Mouse (Mus musculus) liver, postnatal 0 days (tissue): Measurements from ENCODE around the gene Gtf2h1. TPM values are rescaled to one million over a fixed set of nuclear protein-coding genes. Genes with fewer than 3 reads are reported as not detected.
A peak's percentile ranks its signal among the peaks of the same experiment; 100 is the strongest.

Source experiments
- ATAC-seq: fragments of 200-750 bp; cut with Nextera tagmentation; 2 replicates; pipeline ENCODE4 v1.8.0; 2017; ENCODE audit warnings: mild to moderate bottlenecking, moderate library complexity
- DNase-seq: peaks from one replicate; pipeline ENCODE4 v3.0.0-alpha.2; 2016
- H3K27ac ChIP-seq: fragments of 300-500 bp; sonication (generic); 2 replicates; pipeline ENCODE4 v1.5.1; 2014; ENCODE audit warnings: antibody characterized with exemption, moderate library complexity, mild to moderate bottlenecking, low read depth
- H3K27me3 ChIP-seq: fragments of 300-500 bp; sonication (generic); 2 replicates; pipeline ENCODE4 v1.6.1; 2014; ENCODE audit warnings: low read length, control low read depth, mixed read lengths; ENCODE audit not compliant: insufficient read depth
- H3K36me3 ChIP-seq: fragments of 300-500 bp; sonication (generic); replicated peaks from 2 replicates; pipeline ENCODE4 v1.6.1; 2014; ENCODE audit warnings: mild to moderate bottlenecking, control low read depth, low read length, moderate library complexity, mixed read lengths; ENCODE audit not compliant: insufficient read depth
- H3K4me1 ChIP-seq: fragments of 300-500 bp; sonication (generic); 2 replicates; pipeline ENCODE4 v1.6.1; 2014; ENCODE audit warnings: antibody characterized with exemption, mild to moderate bottlenecking, control low read depth; ENCODE audit not compliant: insufficient read depth
- H3K4me2 ChIP-seq: fragments of 300-500 bp; sonication (generic); 2 replicates; pipeline ENCODE4 v1.6.1; 2014; ENCODE audit warnings: low read depth, mild to moderate bottlenecking, low read length, moderate library complexity, mixed read lengths
- H3K4me3 ChIP-seq: fragments of 300-500 bp; sonication (generic); 2 replicates; pipeline ENCODE4 v1.5.1; 2014; ENCODE audit warnings: low read depth, low read length
- H3K9ac ChIP-seq: fragments of 300-500 bp; sonication (generic); replicated peaks from 2 replicates; pipeline ENCODE4 v1.6.1; 2014; ENCODE audit warnings: mild to moderate bottlenecking, moderate library complexity
- H3K9me3 ChIP-seq: fragments of 300-500 bp; sonication (generic); 2 replicates; pipeline ENCODE4 v1.6.1; 2016; ENCODE audit warnings: mild to moderate bottlenecking, control low read depth, low read length, mixed read lengths
- CTCF ChIP-seq: sonication (generic); IDR thresholded peaks from 2 replicates; pipeline ENCODE4 v1.5.1; 2016; ENCODE audit warnings: antibody characterized with exemption, low read depth
- EP300 ChIP-seq: IDR thresholded peaks from 2 replicates; pipeline ENCODE4 v1.6.1; 2016; ENCODE audit warnings: antibody characterized with exemption, low read depth, mild to moderate bottlenecking
- WGBS: fragments of 180-500 bp; shearing (Covaris S2); extraction: QIAGEN DNeasy Blood & Tissue Kit; methylation state at CpG from one replicate; pipeline ENCODE4 v1.1.7; 2014; ENCODE audit not compliant: insufficient replicate concordance; 5-methylcytosine and 5-hydroxymethylcytosine counted together
- polyA plus RNA-seq: library from polyadenylated mRNA; unstranded; fragments of >200 nt; fragmentation: Nextera tagmentation; extraction: Ambion mirVana; gene quantifications from 2 replicates; pipeline ENCODE4 v1.2.1, GENCODE M21; 2015

Gtf2h1 gene
- polyA plus RNA-seq, 1 experiment from 2014 or later, result 18.8 TPM

DNA sequence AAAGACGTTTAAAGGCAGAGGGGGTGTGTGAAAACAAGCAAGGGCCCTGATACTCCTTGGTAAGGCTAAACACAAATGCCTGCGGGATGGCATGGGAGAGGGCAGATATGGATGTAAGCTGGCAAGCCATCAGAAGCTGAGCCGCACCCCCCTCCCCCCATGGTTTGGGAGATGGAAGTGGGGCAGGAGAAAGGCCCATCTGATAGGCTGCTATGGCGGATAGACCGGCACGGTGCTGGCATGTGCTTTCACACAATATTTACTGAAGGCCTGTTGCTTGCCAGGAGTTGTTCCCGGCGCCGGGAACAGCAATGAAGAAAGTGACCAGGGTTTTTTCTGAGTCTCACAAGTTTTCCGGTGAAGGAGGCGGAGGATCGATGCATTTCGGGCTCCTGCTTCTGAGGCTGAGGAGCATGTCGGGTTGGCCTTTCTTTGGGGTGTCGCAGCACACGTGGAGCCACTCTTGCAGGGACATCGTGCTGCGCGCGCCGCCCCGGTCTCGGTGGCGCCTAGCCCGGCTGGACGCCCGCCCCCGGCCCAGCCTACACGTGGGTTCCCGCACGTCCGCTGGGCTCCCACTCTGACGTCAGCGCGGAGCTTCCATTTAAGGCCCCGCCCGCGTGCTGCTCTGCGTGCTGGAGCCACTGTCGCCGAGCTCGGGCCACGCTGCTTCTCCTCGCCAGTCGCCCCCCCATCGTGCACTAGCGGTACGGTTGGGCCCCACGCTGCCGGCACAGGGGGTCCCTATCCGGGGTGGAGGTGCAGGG lies 49.5 kb downstream of the Gtf2h1 start:
- DNase-seq (peak; percentile 93), ATAC-seq (peak; percentile 88)
- peak overlapping the region; percentile 64 for H3K4me3 ChIP-seq
- H3K27me3 ChIP-seq, result no peaks in the 10 kb centered on the region
- H3K9ac ChIP-seq, result peak overlapping the region; percentile 74
- H3K4me2 ChIP-seq, result peak overlapping the region; percentile 76
- H3K27ac ChIP-seq, result peak overlapping the region; percentile 85
- WGBS, result under 1% methylated on average over 41 of the region's 51 CpGs
- TF ChIP-seq EP300 (no peak), CTCF (no peak)
- no peaks in the 10 kb centered on the region for H3K9me3 ChIP-seq
- H3K36me3 ChIP-seq, result peaks cover 22% of the 10 kb centered on the region
- peaks cover 35% of the 10 kb centered on the region for H3K4me1 ChIP-seq

DNA sequence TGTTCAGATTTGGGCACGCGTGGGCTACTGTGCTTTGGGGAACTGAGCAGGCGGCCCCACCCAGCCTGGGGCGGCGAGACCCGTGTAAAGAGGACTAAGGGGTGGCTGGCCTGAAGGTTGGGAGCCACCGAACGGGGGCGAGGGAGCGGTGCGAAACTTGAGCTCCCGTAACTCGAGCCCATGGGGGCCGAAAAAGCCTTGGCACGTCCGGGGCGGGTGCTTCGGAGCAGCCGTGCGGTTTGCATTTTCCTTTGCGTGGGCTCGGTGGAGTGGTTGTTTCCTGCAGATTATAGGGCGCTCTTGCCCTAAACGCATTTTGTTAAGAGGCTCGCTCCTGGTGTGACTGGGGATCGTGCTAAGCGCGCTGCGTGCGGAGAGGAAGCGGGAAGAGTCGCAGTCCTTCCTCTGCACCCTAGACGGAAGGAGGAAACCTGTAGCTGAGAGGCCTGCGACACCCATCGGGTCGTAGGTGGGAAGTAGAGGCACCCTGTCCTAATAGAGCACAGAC lies 50.1 kb downstream of the Gtf2h1 start:
- WGBS, result 0% methylated on average over 36 of the region's 36 CpGs
- peak; percentile 3 for ATAC-seq

DNA sequence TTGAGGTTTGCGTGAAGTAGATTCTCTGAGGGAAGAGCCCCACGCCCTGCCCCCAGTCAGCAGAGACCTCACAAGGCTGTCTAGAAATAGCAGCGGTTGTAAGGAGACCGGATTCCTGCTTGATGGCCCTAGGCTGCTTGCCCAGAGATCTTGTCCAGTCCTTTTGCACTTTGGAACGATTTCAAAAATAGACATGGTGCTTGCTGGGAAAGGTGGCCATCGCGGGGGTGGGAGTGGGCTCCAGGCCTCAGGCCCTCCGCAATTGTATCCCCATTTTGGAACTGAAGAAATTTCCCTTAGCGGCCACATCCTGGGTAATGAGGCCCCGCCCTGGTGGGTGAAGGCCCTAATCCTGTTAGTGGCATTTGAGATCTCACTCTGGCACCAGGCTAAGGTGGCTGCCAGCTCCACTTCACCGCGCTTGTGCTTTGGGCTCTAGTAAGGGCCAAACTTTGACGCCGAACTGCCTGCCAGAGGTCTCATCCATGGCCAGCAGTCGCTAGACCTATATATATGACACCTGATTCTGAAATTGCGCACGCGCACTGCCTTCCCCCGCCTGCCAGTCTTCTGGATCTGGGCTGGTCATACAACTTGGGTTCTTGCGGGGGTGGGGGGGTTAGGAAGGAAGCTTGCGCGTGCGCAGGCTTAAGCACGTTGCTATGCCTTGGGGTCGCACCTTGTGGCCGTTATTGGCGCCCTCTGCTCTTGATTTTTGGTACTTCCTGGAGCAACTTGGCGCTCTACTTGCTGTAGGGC lies 50.8 kb downstream of the Gtf2h1 start:
- ATAC-seq (peak; percentile 18), DNase-seq (peak; percentile 77)
- Histone ChIP-seq H3K4me3 (peak overlapping the region; percentile 64), H3K36me3 (peaks cover 34% of the 10 kb centered on the region), H3K4me1 (peaks cover 22% of the 10 kb centered on the region), H3K27ac (peak overlapping the region; percentile 85), H3K9me3 (no peaks in the 10 kb centered on the region), H3K4me2 (peak overlapping the region; percentile 76), H3K27me3 (no peaks in the 10 kb centered on the region), H3K9ac (peak overlapping the region; percentile 74)
- WGBS, result under 1% methylated on average over 28 of the region's 28 CpGs
- TF ChIP-seq EP300 (no peak), CTCF (peak; percentile 54)

More for the DNA sequence above, 50.1 kb downstream of the Gtf2h1 start:
- H3K27ac ChIP-seq, result peak overlapping the region; percentile 85
- peak overlapping the region; percentile 74 for H3K9ac ChIP-seq
- peak overlapping the region; percentile 76 for H3K4me2 ChIP-seq
- no peaks in the 10 kb centered on the region for H3K27me3 ChIP-seq
- no peaks in the 10 kb centered on the region for H3K9me3 ChIP-seq
- peaks cover 29% of the 10 kb centered on the region for H3K4me1 ChIP-seq
- no peak for TF ChIP-seq CTCF
- TF ChIP-seq EP300, result 0 out of 2 replicates have a peak, but pooled peaks have one; percentile 7
- peak overlapping the region; percentile 64 for H3K4me3 ChIP-seq
- peaks cover 28% of the 10 kb centered on the region for H3K36me3 ChIP-seq
- no peak for DNase-seq

DNA sequence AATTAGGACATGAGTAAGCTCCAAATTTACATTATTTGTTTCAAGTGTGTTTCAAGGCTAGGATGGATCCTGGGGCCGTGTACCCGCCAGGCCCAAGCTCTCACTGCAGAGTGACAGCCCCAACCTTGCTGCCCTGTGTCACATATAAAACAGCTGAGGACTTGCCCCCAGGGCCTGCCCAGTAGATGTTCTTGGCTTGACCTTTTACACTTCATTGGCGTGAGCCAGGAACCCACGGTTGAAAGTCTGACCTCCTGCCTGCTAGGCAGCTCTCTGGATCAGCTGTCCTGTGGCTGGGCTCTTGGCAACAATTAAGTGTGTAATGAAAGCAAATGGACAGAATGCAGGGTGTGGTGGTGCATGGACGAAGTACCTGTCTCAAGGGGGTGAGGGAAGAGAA lies 53.4 kb downstream of the Gtf2h1 start:
- H3K27ac ChIP-seq, result 0 out of 2 replicates have a peak overlapping the region, but pooled peaks have one; percentile 23
- H3K4me1 ChIP-seq, result peaks cover 10% of the 10 kb centered on the region
- H3K36me3 ChIP-seq, result peaks cover 59% of the 10 kb centered on the region
- H3K4me3 ChIP-seq, result no peak overlapping the region
- TF ChIP-seq CTCF (no peak), EP300 (no peak)
- ATAC-seq (no peak), DNase-seq (no peak)
- WGBS, result 71% methylated on average over 5 of the region's 5 CpGs
- H3K9ac ChIP-seq, result no peak overlapping the region
- H3K27me3 ChIP-seq, result no peaks in the 10 kb centered on the region
- H3K4me2 ChIP-seq, result peak overlapping the region; percentile 36; the same call in 1 of the 2 replicates
- H3K9me3 ChIP-seq, result no peaks in the 10 kb centered on the region

DNA sequence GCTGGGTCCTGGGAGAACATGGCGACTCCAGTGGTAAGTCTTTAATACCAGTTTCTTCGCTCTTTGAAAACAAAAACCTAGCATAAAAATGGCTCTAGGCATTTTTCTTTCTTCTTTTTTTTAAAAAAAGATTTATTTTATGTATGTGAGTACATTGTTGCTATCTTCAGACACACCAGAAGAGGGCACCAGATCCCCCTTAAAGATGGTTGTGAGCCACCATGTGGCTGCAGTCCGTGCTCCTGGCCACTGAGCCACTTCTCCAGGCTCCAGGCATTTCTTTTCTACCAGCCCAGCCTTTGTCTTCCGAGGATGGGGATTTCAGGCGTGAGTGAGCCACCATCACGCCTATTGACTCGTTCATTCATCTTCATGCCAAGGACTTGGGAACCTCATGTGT lies 55.1 kb downstream of the Gtf2h1 start:
- TF ChIP-seq EP300, result no peak
- TF ChIP-seq CTCF, result peak; percentile 31
- no peak for DNase-seq
- no peak overlapping the region for H3K4me3 ChIP-seq
- 78% methylated on average over 7 of the region's 7 CpGs for WGBS
- peaks cover 71% of the 10 kb centered on the region for H3K36me3 ChIP-seq
- no peaks in the 10 kb centered on the region for H3K27me3 ChIP-seq
- H3K9me3 ChIP-seq, result no peaks in the 10 kb centered on the region
- no peak overlapping the region for H3K9ac ChIP-seq
- ATAC-seq, result no peak
- no peak overlapping the region for H3K4me2 ChIP-seq
- H3K4me1 ChIP-seq, result no peaks in the 10 kb centered on the region
- no peak overlapping the region for H3K27ac ChIP-seq

DNA sequence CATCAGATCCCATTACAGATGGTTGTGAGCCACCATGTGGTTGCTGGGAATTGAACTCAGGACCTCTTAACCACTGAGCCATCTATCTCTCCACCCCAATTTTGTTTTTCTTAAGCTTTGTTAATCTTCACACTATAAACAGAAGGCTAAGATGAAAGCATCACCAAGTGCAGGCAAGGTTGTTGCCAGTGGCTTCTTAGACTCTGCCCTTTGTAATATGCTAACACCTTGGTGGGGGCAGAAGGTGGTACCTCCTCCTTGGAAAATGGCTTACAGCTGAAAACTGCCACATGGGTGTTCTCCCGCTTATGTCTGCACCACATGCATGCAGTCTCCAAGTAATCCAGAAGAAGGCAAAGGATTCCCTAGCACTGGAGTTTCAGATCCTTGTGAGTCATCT lies 56.8 kb downstream of the Gtf2h1 start:
- ATAC-seq (no peak), DNase-seq (no peak)
- no peak overlapping the region for H3K4me3 ChIP-seq
- no peaks in the 10 kb centered on the region for H3K9me3 ChIP-seq
- H3K36me3 ChIP-seq, result peaks cover 75% of the 10 kb centered on the region
- TF ChIP-seq EP300, result no peak
- TF ChIP-seq CTCF, result no peak
- WGBS, result 71% methylated on average over 1 of the region's 1 CpGs
- no peak overlapping the region for H3K27ac ChIP-seq
- H3K4me1 ChIP-seq, result no peaks in the 10 kb centered on the region
- H3K27me3 ChIP-seq, result no peaks in the 10 kb centered on the region
- no peak overlapping the region for H3K9ac ChIP-seq
- H3K4me2 ChIP-seq, result no peak overlapping the region
